Mouse (Mus musculus) Patski (cell line): ENCODE measurements around the gene Spin2d. TPM values are rescaled to one million over a fixed set of nuclear protein-coding genes. Genes with fewer than 3 reads are reported as not detected.
"Not testable (repeated sequence)": the region's sequence is repeated elsewhere in the genome, so short reads cannot be mapped to it uniquely, and the experiment has no call there.

Experiments
- ATAC-seq: fragments of 100-300 bp; one replicate; pipeline ENCODE4 v1.8.0; 2021
- CTCF ChIA-PET: fragments of 350-600 bp; sonication (Branson Sonifier 250); formaldehyde crosslinking; loops from one replicate; lab custom pipeline; 2022; ENCODE audit warnings: inconsistent platforms; lab: Charles Lee
- POLR2A ChIA-PET: fragments of 350-600 bp; sonication (Branson Sonifier 250); formaldehyde crosslinking; loops from one replicate; lab custom pipeline; 2022; ENCODE audit warnings: antibody characterized with exemption, inconsistent platforms; lab: Charles Lee
- DNase-seq: peaks from one replicate; pipeline ENCODE4 v3.0.0-alpha.2; 2011; ENCODE audit warnings: low read depth, low spot score
- H3K27me3 ChIP-seq: fragments of 371-371 bp; one replicate; pipeline ENCODE4 v1.5.1; 2021
- CTCF ChIP-seq: fragments of 100-300 bp; IDR thresholded peaks from one replicate; pipeline ENCODE4 v1.5.1; 2021
- in situ Hi-C: fragments of 300-500 bp; cut with MboI; formaldehyde crosslinking; loops from 3 replicates; pipeline ENCODE4 v1.11.1; 2018; ENCODE audit warnings: low pct_unique_long_range_greater_than_20kb, mixed read lengths
- polyA plus RNA-seq: library from polyadenylated mRNA; unstranded; gene quantifications from one replicate; pipeline ENCODE4 v1.2.3, GENCODE M21; 2021

Gene Spin2d
- polyA plus RNA-seq = not detected

DNA sequence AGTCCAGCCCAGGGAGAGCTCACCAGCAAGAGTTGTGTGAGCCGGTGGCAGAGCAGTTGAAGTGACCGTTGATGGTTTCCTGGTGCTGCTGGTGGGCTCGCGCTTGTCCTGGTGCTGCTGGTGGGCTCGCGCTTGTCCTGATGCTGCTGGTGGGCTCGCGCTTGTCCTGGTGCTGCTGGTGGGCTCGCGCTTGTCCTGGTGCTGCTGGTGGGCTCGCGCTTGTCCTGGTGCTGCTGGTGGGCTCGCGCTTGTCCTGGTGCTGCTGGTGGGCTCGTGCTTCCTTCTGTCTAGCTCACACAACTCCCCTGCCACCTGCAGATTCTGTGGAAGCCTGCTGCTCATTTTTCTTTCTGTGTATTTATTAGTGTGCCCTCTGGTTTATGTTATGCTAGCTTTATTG is at the start of gene Spin2d:
Spin2d (minus strand) TSS at position 101 of the 400 bp plus-strand sequence.
- H3K27me3 ChIP-seq, DNase-seq, ATAC-seq, in situ Hi-C loops, POLR2A ChIA-PET, CTCF ChIA-PET: not testable (repeated sequence)

DNA sequence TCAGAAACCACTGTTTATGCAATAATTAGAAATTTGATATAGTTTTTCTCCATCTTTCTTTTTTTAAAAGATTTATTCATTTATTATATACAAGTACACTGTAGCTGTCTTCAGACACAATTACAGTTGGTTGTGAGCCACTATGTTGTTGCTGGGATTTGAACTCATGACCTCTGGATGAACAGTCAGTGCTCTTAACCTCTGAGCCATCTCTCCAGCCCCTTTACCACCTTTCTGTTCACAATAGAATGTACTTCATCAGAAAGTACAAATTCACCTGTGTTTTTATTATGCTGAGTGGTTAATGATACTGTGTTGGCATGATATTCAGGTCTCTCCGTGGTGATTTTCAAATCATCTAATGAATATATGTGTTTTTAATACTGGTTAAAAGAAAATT is 48.6 kb upstream of the Spin2d start:
- TF ChIP-seq CTCF = no peak
- in situ Hi-C loops = loop anchor here (25.0 kb wide), 2 partner anchors 163 to 212 kb away; partner anchors contain the start of genes Pnma3 and Trex2
- no peak for DNase-seq
- no peak for ATAC-seq
- H3K27me3 ChIP-seq = peaks cover 30% of the 10 kb centered on the region
- ChIA-PET POLR2A (no interaction called here), CTCF (no interaction called here)

GRCm38 (mm10) chrX:73213819-73214564 is 37.2 kb upstream of the Spin2d start, which contains the start of gene Xlr4b:
Xlr4b (plus strand) TSS chrX:73214333.
- H3K27me3 ChIP-seq, CTCF ChIA-PET, in situ Hi-C loops, DNase-seq, POLR2A ChIA-PET, ATAC-seq: not testable (repeated sequence)

DNA sequence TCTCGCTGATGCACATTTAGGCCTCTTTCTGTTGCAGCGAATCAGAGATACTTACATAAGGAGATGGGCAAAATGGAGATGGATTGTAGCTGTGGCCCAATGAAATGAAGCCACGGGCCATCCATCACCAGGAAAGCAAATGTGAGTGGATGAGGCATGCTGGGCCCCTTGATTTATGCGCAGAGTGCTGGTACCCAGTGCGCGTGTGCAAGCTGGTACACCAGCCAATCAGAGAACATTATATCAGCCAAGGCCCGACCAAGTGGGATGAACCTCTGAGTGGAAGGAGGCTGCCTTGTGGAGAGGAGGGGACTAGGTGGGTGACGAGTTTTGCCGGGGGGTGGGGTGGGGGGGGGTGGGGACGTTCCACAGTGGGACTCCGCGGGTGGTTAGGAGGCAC is 15.1 kb upstream of the Spin2d start, which contains the start of gene Xlr3b:
Xlr3b (plus strand) TSS at position 274 of the 400 bp plus-strand sequence.
- ATAC-seq, CTCF ChIA-PET, H3K27me3 ChIP-seq, DNase-seq, POLR2A ChIA-PET, in situ Hi-C loops: not testable (repeated sequence)

GRCm38 (mm10) chrX:73149350-73149749 is 27.4 kb downstream of the Spin2d start, which contains the start of gene DXBay18:
DXBay18 (minus strand) TSS chrX:73149450.
- H3K27me3 ChIP-seq, ATAC-seq, in situ Hi-C loops, POLR2A ChIA-PET, DNase-seq, CTCF ChIA-PET: not testable (repeated sequence)

- DNase-seq, ATAC-seq, H3K27me3 ChIP-seq, CTCF ChIA-PET, in situ Hi-C loops, POLR2A ChIA-PET: not testable (repeated sequence)
Measured at GRCm38 (mm10) chrX:73148496-73148895, 28.3 kb downstream of the Spin2d start, which contains the start of gene Xlr5b. Xlr5b (plus strand) TSS chrX:73148796.

DNA sequence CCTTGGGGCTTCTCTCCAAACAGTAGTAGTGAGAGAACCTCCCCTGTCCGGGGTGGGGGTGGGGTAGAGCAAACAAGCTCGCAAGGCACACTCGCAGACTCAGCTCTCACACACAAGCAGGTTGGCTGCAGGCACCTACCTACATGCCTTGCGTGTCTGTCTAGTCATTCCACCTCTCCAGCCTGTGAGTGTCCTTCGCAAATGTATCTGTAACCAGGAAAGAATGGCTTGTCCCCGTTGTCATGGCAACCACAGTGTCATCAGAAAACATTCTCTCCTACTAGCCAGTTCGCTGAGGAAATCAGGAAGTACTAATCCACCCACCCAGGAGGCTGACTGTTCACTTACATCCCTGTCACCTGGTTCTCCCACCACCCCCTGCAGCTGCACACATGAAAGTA is 33.6 kb downstream of the Spin2d start:
- DNase-seq, POLR2A ChIA-PET, H3K27me3 ChIP-seq, ATAC-seq, CTCF ChIA-PET, in situ Hi-C loops: not testable (repeated sequence)

Other genes with a start within 250 kb of the Spin2d start
- 15.8 TPM for gene Zfp185, start 189.7 kb downstream of the Spin2d start, polyA plus RNA-seq
- not detected for gene Pnma5, start 139.9 kb downstream of the Spin2d start, polyA plus RNA-seq
- gene Pnma3, start 112.2 kb downstream of the Spin2d start, polyA plus RNA-seq = not detected
- gene Xlr4a, start 94.5 kb downstream of the Spin2d start, polyA plus RNA-seq = not detected
- gene Xlr3a, start 79.9 kb downstream of the Spin2d start, polyA plus RNA-seq = not detected
- gene Gm14685, start 59.9 kb downstream of the Spin2d start, polyA plus RNA-seq = not detected
- not detected for gene Xlr5b, start 28.2 kb downstream of the Spin2d start, polyA plus RNA-seq
- gene DXBay18, start 27.5 kb downstream of the Spin2d start, polyA plus RNA-seq = not detected
- not detected for gene Xlr3b, start 15.2 kb upstream of the Spin2d start, polyA plus RNA-seq
- not detected for gene Xlr4b, start 37.3 kb upstream of the Spin2d start, polyA plus RNA-seq
- gene F8a, start 51.3 kb upstream of the Spin2d start, polyA plus RNA-seq = 4.5 TPM
- gene Xlr4c, start 66.1 kb upstream of the Spin2d start, polyA plus RNA-seq = not detected
- not detected for gene Xlr3c, start 88.4 kb upstream of the Spin2d start, polyA plus RNA-seq
- not detected for gene Xlr5a, start 116.0 kb upstream of the Spin2d start, polyA plus RNA-seq
- not detected for gene Xlr5c, start 116.0 kb upstream of the Spin2d start, polyA plus RNA-seq
- not detected for gene Gm45015, start 159.9 kb upstream of the Spin2d start, polyA plus RNA-seq
- gene Zfp275, start 165.6 kb upstream of the Spin2d start, polyA plus RNA-seq = 12.3 TPM
- not detected for gene Gm18336, start 221.7 kb upstream of the Spin2d start, polyA plus RNA-seq
- gene Zfp92, start 234.1 kb upstream of the Spin2d start, polyA plus RNA-seq = 0.01 TPM